Mouse (Mus musculus): ENCODE data around the gene Lamb3.

Gene Lamb3

DNA sequence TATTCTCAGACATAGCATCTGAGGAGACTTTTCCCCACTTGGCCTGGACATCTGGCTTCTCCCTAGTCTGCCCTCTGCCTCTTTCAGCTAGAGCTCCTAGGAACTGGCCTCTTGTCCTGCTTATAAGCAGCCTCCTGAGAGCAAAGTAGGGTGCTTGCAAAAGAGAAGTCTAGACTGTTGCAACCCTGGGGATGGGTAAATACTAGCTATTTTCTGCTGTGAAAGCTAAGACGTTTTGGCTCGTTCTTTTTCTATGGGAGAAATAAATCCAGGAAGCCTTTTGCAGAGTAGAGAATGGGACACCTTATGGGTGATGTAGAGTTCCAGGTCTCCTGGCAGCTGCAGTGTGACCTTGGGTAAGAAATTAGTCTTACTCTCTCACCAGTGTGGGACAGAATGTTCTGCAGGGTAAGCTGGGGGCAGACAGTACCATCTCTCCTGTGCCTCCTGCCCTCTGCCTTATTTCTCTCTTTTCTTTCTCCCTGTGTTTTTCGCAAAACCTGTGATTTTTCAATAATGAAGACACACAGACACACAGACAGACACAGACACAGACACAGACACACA is 103.1 kb downstream of the Lamb3 start:
- DNase-seq (ENCODE audit: low read depth, low spot score) = no peak

DNA sequence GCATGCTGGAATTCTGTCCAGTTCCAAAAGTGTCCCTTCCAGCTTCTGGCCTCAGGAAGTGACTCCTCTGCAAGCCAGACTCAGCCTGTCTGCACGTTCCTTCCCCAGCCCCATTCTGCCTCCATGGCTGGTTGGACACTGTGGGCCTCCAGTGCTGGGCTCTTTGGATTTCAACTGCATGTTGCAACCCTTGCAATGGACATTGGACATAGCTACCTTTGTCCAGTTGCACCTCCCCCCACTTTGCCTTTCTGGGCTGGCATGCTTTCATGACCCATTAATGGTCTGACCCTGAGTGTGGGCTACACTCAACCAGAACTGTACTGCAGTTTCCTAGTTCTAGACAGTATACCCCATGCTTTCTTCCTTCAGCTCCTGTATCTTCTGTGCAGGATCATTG is 104.1 kb downstream of the Lamb3 start:
- DNase-seq (ENCODE audit: low read depth, low spot score) = no peak

DNA sequence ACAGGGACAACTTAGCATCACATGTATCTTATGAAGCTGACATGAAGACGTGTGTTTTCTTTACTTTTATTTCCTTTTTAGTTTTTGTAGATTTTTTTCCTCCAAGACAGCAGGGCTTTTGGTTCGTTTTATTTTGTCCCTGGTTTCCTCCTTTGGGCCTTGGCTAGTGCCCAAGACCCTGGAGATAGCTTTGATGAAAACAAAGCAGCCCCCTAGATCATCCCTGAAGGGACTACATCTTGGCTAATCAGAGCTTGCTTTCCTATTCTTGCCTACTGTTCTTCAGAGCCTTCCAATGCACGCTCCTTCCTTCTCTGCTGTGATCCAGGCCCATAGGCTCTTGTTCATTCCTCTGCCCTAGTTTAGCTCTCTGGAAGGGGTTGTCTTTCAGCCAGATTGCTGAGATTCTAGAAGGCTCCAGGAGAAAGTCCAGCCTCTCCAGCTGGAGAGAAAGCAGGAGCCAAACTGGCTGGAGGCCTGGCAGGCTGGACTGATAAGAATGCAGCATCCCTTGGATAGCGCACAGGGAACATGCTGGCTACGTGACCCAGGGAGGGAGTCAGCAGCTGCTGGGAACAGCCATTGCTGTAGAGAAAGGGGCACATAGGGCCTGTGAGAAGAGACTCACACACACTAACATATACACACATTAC is 108.3 kb downstream of the Lamb3 start:
- no peak for DNase-seq (ENCODE audit: low read depth, low spot score)

DNA sequence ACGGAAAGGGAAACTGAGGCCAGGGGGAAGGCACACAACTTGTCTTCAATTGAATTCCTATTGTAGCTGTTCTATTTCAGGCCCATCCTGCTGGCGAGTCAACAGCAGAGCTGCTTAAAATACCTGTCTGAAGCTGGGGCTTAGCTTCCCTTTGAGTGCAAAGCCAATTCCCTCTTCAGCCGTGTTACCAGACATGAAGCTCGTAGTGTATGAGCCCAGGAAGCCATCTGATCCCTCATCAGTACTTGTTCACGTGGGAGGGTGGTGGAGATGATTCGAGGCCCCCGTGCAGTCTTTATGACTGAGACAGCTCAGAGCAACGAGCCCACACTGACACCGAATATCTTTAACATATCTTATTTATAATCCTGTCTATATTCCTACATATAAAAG is 108.9 kb downstream of the Lamb3 start:
- DNase-seq (ENCODE audit: low read depth, low spot score) = no peak

DNA sequence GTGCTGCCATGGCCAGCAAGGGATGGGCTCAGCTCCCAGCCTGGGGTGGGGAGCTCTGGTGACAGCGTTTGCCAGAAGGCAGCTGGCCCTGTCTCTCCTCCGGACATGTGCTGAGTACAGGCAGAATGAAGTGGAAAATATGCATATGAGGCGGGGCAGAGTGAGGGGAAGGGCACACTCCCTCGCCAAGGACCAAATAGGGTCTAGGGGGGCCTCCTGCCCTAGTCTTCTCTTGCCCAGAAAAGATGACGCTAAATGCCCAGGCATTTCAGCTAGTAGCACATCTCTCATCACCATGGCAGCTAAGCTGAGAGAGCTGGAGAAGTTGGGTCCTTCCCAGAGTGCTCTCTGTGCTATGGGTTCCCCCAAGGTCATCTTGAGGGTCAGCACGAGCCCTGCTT is 109.7 kb downstream of the Lamb3 start:
- DNase-seq (ENCODE audit: low read depth, low spot score) = no peak

DNA sequence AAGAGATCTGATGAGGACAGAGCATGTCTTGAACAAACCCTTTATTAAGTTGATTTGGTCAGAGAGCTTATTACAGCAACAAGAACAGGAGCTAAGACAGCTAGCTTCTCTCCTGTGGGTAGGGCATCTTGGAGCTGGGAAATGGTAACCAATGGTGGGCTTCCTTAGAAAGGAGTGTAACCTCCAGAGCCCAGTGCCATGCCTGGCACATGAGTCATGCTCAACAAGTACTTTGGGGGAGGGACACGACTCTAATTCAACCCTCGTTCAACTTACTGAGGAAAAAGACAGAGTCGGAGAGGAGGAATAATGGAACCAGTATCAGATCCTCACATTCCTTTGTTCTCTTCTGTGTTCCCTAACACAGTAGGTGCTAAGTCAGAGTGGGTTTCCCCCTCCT is 112.2 kb downstream of the Lamb3 start:
- no peak for DNase-seq (ENCODE audit: low read depth, low spot score)

DNA sequence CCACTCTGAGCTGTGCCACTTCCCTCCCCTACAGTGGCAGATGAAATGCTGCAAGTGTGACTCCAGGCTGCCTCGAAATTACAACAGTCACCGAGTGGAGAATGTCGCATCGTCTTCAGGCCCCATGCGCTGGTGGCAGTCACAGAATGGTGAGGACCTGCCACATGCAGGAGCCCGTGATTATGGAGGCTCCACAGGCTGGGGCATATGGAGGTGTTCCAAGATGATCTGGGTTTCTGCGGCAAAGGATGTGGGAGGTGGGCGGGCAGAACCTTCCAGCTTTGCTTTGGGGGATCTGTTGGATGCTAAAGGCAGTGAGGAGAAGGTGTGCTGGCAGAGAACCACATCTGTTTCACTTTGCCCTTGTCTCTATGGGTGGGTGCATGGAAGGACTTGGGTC is 112.9 kb downstream of the Lamb3 start:
- no peak for DNase-seq (ENCODE audit: low read depth, low spot score)

DNA sequence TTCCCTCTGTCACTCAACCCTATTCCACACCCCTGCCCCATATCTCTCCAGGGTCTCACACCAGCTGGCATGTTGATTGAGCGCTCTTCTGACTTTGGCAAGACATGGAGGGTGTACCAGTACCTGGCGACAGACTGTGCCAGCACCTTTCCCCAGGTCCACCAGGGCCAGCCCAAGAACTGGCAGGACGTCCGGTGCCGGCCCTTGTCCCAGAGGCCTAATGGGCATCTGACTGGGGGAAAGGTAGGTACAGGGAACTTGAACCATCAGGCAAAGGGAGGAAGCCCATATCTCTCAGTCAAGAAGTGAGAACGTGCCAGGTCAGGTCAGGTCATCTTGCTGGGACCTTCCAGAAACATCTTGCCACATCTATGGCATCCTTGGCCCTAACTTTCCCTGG is 116.2 kb downstream of the Lamb3 start:
- DNase-seq (ENCODE audit: low read depth, low spot score) = no peak

DNA sequence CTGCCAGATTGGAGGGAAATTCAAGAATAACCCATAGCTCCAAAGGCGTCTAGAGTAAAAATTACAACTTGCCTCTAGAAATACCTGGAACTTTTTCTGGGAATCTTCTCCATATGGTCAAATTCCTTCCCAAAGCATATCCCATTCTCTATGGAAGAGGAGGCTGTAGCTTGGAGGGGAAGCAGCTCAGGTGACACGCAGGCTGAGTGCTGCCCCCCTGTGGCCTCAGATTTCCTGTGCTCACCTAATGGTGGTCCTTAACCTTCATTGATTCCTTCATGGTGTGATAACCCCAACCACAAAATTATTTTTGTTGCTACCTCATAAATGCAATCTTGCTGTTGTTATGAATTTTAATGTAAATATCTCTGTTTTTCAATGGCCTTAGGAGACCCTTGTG is 116.7 kb downstream of the Lamb3 start:
- DNase-seq (ENCODE audit: low read depth, low spot score) = peak; percentile 74

DNA sequence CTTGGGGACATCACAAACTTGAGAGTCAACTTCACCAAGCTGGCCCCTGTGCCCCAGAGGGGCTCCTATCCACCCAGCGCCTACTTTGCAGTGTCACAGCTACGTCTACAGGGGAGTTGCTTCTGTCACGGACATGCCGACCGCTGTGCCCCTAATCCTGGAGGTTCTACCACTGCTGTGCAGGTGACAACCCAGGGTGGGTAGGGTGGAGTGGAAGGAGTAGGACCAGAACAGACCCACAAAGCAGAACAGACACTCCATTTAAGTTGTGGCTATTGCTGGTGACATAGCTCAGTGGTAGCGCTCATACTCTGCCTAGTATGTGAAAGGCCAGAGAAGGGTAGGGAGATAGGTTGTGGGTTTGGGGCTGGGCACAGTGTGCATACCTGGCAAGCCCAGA is 118.4 kb downstream of the Lamb3 start:
- DNase-seq (ENCODE audit: low read depth, low spot score) = no peak

DNA sequence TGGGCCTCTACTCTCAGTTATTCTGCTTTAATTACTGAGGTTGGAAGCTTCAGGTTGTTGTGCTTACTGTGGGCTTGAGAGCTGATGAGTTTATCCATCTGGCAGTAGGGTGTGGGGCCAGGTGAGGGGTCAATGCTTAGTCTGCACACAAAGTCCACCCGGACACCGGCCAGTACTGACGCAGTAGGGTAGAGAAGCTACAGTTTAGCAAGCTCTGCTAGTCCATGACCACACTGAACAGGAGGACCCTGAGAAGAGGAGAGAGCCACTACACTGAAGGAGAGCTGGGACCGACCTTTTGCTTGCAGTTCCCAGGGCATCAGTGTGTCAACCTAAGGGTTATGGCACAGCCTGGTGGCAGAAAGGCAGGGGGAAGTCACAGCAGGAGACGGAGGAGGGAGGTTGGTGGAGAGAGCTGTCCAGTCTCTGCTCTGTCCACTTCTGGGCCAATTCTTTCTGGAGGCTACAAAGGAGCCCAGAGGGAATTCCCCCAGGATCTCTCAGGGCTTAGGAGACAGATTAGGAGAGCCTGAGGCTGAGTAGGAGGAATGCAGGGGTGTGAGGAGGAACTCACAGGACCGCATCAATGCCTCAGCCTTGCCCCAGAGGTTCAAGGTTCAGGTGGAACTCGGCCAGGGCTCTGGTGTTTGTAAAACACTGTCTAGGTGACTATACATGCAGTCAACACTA is 119.1 kb downstream of the Lamb3 start:
- DNase-seq (ENCODE audit: low read depth, low spot score) = peak; percentile 29

DNA sequence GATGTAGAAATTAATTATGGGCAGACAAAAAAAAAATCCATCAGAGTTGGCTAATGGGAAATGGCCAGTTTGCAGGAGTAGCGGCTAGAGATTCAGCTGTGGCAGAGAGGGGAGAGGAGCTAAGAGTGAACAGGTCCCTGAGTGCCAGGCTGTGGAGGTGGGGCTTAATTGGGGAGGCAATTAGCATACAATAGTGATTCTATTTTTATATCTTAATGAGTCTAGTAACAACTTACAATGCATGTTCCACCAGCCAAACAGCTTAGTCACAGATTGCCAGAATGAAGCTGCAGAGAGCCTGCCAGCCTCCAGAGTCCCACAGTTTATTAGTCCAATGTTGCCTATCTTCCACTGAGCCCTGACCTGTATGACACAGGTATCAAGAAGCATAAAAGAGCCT is 119.7 kb downstream of the Lamb3 start:
- no peak for DNase-seq (ENCODE audit: low read depth, low spot score)

DNA sequence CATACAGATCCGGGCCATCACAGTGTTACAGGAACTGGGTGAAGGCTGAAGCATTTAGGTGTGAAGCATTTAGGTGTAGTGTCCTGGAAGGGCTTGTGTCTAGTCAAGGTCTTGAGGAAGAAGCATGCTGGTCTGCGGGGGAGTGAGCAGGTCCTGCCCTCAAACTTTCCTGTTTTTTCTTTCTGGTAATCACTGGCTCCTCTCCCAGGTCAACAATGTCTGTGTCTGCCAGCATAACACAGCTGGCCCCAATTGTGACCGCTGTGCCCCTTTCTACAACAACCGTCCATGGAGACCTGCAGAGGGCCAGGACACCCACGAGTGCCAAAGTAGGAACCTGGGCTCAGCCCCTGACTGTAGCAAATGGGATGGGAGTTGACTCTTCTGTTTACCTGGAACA is 120.2 kb downstream of the Lamb3 start:
- DNase-seq (ENCODE audit: low read depth, low spot score) = no peak

DNA sequence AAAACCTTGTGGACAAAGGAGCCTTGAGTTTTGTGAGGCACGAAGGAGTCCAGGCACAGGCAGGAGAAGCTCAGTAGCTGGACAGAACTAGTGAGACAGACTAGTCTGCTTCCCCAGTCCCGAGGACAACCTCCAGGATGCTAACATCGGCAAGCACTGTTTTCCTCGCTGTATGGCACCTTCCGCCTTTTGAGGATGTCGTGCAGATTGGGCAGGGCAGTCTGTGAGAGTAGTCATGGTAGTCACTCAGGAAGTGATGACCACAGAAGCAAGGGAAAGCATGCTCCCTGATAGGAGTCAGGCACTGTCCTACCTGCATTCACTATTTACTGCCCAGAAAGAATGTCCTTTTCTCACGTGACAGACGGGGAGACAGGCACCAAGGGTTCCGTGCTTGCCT is 122.1 kb downstream of the Lamb3 start:
- DNase-seq (ENCODE audit: low read depth, low spot score) = no peak

DNA sequence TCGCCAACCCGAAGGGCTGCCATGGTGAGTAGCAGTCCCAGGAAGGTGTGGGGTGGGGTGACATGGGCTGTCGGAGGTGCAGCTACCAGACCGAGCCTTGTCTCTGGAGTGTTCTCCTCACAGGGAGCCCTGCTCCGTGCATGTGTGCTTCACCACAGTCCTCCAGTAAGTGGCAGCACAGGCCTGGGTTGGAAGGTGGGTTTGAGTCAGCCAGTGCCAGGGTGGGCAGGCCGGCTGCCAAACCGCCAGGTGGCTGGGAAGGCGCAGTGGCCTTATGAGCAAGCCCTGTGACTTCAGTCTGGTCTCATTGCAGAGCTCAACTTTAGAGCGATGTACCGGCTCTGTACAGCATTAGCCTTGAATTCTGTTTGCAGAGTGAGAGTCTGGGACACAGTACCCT is 122.7 kb downstream of the Lamb3 start:
- DNase-seq (ENCODE audit: low read depth, low spot score) = peak; percentile 82

DNA sequence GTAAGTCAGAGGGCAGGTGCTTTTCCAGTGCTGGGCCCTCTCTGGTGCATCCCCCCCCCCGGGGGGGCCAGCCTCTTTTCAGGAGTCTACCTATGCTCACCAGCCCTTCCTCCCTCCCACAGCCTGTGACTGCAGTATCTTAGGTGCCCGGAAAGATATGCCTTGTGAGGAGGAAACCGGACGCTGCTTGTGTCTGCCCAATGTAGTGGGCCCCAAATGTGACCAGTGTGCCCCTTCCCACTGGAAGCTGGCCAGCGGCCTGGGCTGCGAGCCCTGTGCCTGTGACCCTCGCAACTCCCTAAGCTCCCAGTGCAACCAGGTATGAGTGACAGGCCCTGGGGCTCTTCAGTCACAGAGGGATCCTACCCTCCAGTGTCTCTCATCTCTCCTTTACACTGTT is 123.1 kb downstream of the Lamb3 start:
- no peak for DNase-seq (ENCODE audit: low read depth, low spot score)

DNA sequence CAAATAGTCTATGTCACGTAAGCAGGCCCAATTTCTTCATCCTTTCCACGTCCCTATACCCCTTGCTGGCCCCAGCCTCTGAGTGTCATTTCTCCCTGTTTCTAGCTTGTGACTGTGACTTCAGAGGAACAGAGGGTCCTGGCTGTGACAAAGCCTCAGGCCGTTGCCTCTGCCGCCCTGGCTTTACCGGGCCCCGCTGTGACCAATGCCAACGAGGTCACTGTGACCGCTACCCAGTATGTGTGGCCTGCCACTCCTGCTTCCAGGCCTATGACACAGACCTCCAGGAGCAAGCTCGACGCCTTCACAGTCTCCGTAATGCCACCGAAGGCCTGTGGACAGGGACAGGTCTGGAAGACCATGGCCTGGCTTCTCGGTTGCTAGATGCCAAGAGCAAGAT is 124.5 kb downstream of the Lamb3 start:
- no peak for DNase-seq (ENCODE audit: low read depth, low spot score)

DNA sequence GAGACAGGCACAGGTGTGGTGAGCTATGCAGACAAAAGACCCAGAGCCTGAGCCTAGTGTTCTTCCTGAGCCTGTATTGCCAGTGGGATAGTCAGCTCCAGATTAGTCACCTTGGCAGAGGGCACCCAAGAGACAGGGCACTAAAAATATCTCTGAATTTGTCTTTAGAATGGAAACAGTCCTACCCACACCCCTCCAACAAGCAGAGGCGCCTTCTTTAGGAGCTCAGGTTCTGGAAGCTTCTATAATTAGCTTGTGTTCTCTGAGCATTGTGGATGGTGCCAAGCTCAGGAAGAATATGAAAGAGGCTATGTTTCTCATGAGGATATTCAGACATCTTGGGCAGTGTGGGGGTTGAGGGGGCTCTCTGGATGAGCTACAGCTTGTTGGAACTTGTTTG is 125.2 kb downstream of the Lamb3 start:
- DNase-seq (ENCODE audit: low read depth, low spot score) = no peak

DNA sequence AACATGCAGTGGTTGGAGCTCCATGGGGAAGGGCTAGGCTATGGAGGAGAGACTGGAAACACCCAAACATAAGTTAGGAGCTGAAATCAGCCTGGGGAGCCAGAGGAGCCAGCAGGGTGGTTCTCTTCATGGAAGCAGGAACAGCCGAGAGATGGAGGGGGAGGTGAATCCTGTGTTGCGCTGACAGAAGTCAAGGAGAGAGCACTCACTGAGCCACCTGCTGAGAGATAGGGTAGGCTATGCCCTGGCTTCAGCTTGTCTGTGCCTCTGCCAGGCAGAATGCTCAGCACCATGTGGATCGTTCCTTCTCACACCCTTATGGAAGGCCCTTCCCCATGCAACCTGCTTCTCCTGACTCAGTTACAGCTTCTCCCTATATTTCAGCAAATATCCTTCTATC is 126.3 kb downstream of the Lamb3 start:
- DNase-seq (ENCODE audit: low read depth, low spot score) = no peak

DNA sequence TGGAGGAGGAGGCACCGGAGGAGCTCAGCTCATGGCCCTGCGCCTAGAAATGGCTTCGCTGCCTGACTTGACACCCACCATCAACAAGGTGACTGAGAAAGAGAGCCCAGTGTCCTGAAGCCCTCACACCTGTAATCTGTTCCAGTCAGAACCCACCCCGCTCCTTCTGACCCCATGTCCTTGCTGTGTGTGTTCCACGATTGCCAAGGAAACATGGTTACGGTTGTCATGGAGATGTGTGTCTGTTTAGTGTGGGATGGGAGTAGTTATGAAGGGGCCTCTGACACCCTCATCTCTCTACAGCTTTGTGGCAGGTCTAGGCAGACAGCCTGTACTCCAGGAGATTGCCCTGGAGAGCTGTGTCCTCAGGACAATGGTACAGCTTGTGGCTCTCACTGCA is 127.0 kb downstream of the Lamb3 start:
- no peak for DNase-seq (ENCODE audit: low read depth, low spot score)

DNA sequence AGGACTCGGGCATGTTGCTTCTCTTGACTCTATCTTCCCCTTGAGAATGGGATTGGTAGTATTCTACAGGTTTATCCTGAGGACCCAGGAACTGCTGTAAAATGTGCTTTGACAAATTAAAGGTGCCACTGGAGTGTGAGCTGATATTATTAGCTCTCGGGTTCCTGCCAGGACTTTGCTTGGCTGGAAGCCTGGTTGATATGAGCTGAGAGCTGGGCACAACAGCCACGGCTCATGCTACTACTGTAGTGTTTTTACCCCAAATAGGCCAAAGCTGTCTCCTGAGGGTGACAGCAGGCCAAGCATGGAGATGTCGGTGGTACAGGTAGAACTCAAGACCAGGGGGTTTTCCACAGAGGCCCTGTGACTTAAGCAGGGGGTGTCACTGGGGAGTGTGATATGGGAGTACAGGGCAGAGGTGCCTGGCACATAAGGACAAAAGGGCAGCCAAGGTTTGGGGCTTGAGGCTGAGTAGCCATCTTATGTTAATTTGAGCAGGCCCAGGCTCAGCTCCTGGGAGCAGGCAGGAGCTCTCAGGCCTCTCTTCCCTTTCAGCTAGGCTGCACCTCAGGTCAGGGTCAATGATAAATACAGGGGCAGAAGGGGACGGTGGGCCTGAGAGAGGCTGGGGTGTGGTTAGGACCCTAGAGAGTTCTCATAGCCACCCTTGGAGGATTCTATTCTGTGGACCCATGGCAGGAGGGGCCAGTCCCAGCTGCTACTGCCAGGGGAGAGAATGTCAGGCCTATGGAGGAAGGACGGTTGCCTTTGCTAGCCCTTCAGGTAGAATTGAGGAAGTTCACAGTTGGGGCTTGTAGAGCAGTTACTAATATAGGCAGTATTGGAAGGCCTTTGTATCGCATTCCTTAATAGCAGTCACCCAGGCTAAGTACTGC is 128.9 kb downstream of the Lamb3 start:
- no peak for DNase-seq (ENCODE audit: low read depth, low spot score)

DNA sequence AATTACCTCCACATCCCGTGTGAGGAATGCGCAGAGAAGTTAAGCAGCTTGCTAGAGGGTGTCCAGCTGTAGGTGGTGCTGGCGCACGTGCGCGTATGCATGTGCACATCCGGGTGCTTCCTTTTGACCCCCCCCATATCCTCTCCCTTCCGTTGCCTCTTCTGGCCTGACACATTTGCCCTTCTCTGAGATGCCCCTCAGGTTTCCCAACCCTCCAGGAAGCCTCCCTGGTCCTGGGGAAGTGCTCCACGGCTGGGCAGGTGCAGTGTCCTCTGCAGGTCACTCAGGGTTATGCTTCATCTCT is 129.5 kb downstream of the Lamb3 start:
- DNase-seq (ENCODE audit: low read depth, low spot score) = peak; percentile 70
